ENCODE assay signal across 31 mouse cellular contexts in the genomic region with DNA sequence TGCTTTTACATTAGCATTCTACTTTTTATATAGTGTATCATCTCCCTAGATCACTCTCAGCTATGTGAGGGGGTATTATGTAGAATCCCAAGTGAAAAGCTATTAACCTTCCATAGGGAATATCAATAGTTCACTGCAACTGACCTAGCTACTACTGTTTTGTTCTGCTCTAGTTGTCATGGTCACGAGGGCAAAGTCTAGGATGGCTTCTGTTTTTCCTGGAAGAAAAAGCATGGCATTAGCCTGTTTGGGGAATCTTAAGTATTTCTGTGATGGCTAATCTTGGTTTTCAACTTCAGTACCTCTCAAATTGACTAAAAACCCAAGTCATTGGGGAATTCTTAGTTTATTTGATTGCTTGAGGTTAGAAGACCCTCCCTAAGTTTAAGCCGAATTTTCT. TPM values are rescaled to one million over a fixed set of nuclear protein-coding genes. Genes with fewer than 3 reads are reported as not detected.
"Had no signal": no experiment of that assay in that cellular context is flagged by ENCODE, and none has a peak within 500 bp of the region (broad histone marks: within the 10 kb centered on the region; RNA-seq: fewer than 3 reads in every experiment).

No protein-coding gene starts in this region.

- DNase-seq: forebrain, postnatal 0 days; gastrocnemius, postnatal 14 days; gastrocnemius, postnatal 36 days; heart, adult 11 months; heart, adult 2 months; heart, postnatal 14 days; heart, postnatal 36 days; kidney, adult 18-20 months; kidney, postnatal 10 days; layer of hippocampus, adult 9-11 months; layer of hippocampus, postnatal 36 days; left cerebral cortex, postnatal 4 days had no signal

- H3K27me3 ChIP-seq: heart, embryonic 13.5 days; heart, embryonic 15.5 days; hindbrain, embryonic 13.5 days; hindbrain, embryonic 15.5 days; limb, embryonic 13.5 days; limb, embryonic 15.5 days; liver, embryonic 12.5 days had no signal

- ATAC-seq: forebrain, postnatal 0 days; hindbrain, postnatal 0 days; intestine, embryonic 16.5 days; liver, embryonic 12.5 days had no signal

- H3K4me1 ChIP-seq: heart, embryonic 13.5 days; heart, embryonic 15.5 days; hindbrain, embryonic 13.5 days; hindbrain, embryonic 15.5 days; limb, embryonic 13.5 days; limb, embryonic 15.5 days; liver, embryonic 12.5 days had no signal

- H3K4me2 ChIP-seq: heart, embryonic 11.5 days; heart, embryonic 13.5 days; heart, embryonic 15.5 days; hindbrain, embryonic 13.5 days; hindbrain, embryonic 15.5 days; limb, embryonic 13.5 days; limb, embryonic 15.5 days; liver, embryonic 12.5 days had no signal

- H3K9ac ChIP-seq: forebrain, postnatal 0 days; heart, embryonic 13.5 days; heart, embryonic 15.5 days; hindbrain, embryonic 13.5 days; hindbrain, embryonic 15.5 days; limb, embryonic 13.5 days; limb, embryonic 15.5 days; liver, embryonic 12.5 days; liver, embryonic 14.5 days had no signal

- H3K4me3 ChIP-seq: heart, adult 2 months; heart, embryonic 13.5 days; heart, embryonic 15.5 days; hindbrain, embryonic 13.5 days; hindbrain, embryonic 15.5 days; limb, embryonic 13.5 days; limb, embryonic 15.5 days; liver, embryonic 12.5 days had no signal

- H3K27ac ChIP-seq: heart, adult 2 months; heart, embryonic 13.5 days; heart, embryonic 15.5 days; hindbrain, embryonic 13.5 days; hindbrain, embryonic 15.5 days; hindbrain, postnatal 0 days; limb, embryonic 13.5 days; limb, embryonic 15.5 days; liver, embryonic 12.5 days; liver, embryonic 14.5 days had no signal

RNA-seq across cellular contexts. Expression of gene Gm21994, which starts 12.2 kb away (rescaled TPM):
- polyA plus RNA-seq: heart, adult 2 months had no signal

RNA-seq across cellular contexts. Expression of gene Gm14124, which starts 14.1 kb away (rescaled TPM):
- polyA plus RNA-seq: forebrain, postnatal 0 days; gonadal fat pad, adult 2 months; heart, adult 2 months; heart, embryonic 13.5 days; heart, embryonic 15.5 days; heart, postnatal 0 days; hindbrain, embryonic 11.5 days; hindbrain, embryonic 13.5 days; intestine, embryonic 14.5 days; large intestine, adult 2 months; limb, embryonic 11.5 days; liver, adult 2 months; liver, embryonic 12.5 days; liver, embryonic 14.5 days; liver, embryonic 16.5 days had no signal
